Mouse (Mus musculus): Measurements from ENCODE around the gene Bfar. TPM values are rescaled to one million over a fixed set of nuclear protein-coding genes. Genes with fewer than 3 reads are reported as not detected.

The Bfar gene
- 3.4 and 9.9 TPM in 2 replicates for polyA plus RNA-seq (2012; ENCODE audit: low replicate concordance)

DNA sequence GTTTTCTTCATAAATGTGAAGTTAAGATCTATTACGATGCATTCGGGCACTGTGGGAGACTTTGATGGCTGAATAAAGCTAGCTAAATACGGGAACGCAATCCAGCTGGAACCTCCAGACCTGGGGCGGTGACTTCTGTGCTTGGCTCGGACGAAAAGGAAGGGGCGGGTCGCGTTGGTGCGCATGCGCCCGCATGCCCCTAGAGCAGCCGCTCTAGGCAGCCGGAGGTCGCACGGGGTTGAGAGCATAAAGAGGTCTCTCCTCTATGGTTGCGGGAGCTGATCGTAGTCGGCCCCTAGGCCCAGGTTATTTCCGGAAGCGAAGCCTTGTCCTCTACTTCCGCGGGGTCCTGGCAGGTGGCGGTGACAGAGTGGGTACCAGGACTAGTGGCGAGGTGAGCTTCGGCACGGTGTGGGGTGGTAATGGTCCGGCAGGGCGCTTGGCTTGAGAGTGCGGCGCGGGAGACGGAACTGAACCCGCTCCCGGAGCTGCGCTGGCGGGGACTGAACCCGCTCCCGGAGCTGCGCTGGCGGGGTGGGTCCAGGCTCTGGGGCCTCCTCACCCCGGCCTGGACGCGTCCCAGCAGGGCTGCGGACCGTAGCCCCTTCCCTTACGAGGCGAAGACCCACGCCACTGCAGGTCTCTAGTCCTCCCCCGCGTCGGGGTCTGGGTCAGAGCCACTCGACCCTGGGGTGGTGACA lies at the start of gene Bfar, which contains the start of gene 3110001I22Rik:
Gene Bfar (plus strand): TSS at position 174 of the 701 bp plus-strand sequence.
Gene 3110001I22Rik (plus strand): TSS at position 245 of the 701 bp plus-strand sequence.

DNA sequence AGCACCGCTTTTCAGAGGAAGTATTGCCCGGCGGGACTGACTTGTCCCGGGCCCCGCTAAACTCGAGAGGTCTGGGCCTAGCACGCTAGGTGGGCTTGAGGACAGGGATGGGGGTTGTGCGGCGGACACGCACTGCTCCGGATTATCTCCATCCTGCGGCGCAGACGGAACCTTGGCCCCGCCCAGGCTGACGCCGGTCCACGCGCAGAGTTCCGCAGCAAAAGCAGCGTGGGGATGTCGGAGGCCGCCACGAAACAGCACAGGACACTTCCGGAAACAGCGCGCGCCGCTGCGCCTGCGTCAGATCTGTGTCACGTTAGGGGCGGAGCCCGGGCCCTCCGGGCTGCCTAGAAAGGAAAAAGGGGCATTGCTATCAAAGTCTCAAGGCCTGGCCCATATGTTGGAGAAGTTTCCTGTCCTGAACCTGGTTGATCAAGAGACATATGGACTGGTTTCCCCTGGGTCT lies 3.7 kb upstream of the Bfar start, which contains the start of gene Parn:
Gene Parn (minus strand): TSS at position 293 of the 466 bp plus-strand sequence.

GRCm38 (mm10) chr16:13730285-13731255 lies 58.9 kb downstream of the Bfar start, which contains the start of gene Pla2g10:
Gene Pla2g10, minus strand, starts transcription at chr16:13730983.

Other genes starting within 250 kb of the Bfar start
- 21.2 and 25.7 TPM in 2 replicates for gene Parn, start 3.7 kb upstream of the Bfar start, polyA plus RNA-seq (2012; ENCODE audit: low replicate concordance)
- 0.84 and 1.0 TPM in 2 replicates for gene 3110001I22Rik, start 71 bp downstream of the Bfar start, polyA plus RNA-seq (2012; ENCODE audit: low replicate concordance)
- not detected in 2 replicates for gene Pla2g10, start 59.1 kb downstream of the Bfar start, polyA plus RNA-seq (2012; ENCODE audit: low replicate concordance)
- gene Rrn3, start 108.8 kb downstream of the Bfar start, polyA plus RNA-seq (2012; ENCODE audit: low replicate concordance) = 5.7 and 11.1 TPM in 2 replicates
- 25.6 and 32.2 TPM in 2 replicates for gene Ntan1, start 147.0 kb downstream of the Bfar start, polyA plus RNA-seq (2012; ENCODE audit: low replicate concordance)
- 19.8 and 24.4 TPM in 2 replicates for gene Pdxdc1, start 231.3 kb downstream of the Bfar start, polyA plus RNA-seq (2012; ENCODE audit: low replicate concordance)
- 0.05 and 0.15 TPM in 2 replicates for gene Mpv17l, start 231.3 kb downstream of the Bfar start, polyA plus RNA-seq (2012; ENCODE audit: low replicate concordance)